Mouse (Mus musculus) hindbrain, embryonic 16.5 days (tissue): ENCODE measurements around the gene Afp. TPM values are rescaled to one million over a fixed set of nuclear protein-coding genes. Genes with fewer than 3 reads are reported as not detected.

Experiments used
- ATAC-seq: fragments of 200-750 bp; cut with Nextera tagmentation; 2 replicates; pipeline ENCODE4 v1.8.0; 2017; ENCODE audit warnings: moderate TSS enrichment, moderate library complexity
- H3K27ac ChIP-seq: fragments of 300-500 bp; sonication (generic); 2 replicates; pipeline ENCODE4 v1.5.1; 2014; ENCODE audit warnings: low read depth, mild to moderate bottlenecking, control low read depth, low read length, moderate library complexity
- H3K27me3 ChIP-seq: fragments of 300-500 bp; sonication (generic); replicated peaks from 2 replicates; pipeline ENCODE4 v1.6.1; 2014; ENCODE audit warnings: low read length; ENCODE audit not compliant: control insufficient read depth, insufficient read depth
- H3K36me3 ChIP-seq: fragments of 300-500 bp; sonication (generic); 2 replicates; pipeline ENCODE4 v1.6.1; 2014; ENCODE audit warnings: mild to moderate bottlenecking, low read length, moderate library complexity, mixed read lengths; ENCODE audit not compliant: control insufficient read depth, insufficient read depth
- H3K4me1 ChIP-seq: fragments of 300-500 bp; sonication (generic); 2 replicates; pipeline ENCODE4 v1.6.1; 2014; ENCODE audit warnings: low read depth, low read length; ENCODE audit not compliant: control insufficient read depth, insufficient read depth
- H3K4me2 ChIP-seq: fragments of 300-500 bp; sonication (generic); 2 replicates; pipeline ENCODE4 v1.6.1; 2014; ENCODE audit warnings: mild to moderate bottlenecking, low read length, control low read depth, moderate library complexity
- H3K4me3 ChIP-seq: fragments of 300-500 bp; sonication (generic); 2 replicates; pipeline ENCODE4 v1.5.1; 2014; ENCODE audit warnings: mild to moderate bottlenecking, low read length, control low read depth, moderate library complexity
- H3K9ac ChIP-seq: fragments of 300-500 bp; sonication (generic); 2 replicates; pipeline ENCODE4 v1.6.1; 2014; ENCODE audit warnings: low read depth, mild to moderate bottlenecking, control low read depth, low read length, moderate library complexity
- H3K9me3 ChIP-seq: fragments of 300-500 bp; sonication (generic); 2 replicates; pipeline ENCODE4 v1.6.1; 2014; ENCODE audit warnings: mild to moderate bottlenecking, low read length, moderate library complexity; ENCODE audit not compliant: control insufficient read depth
- WGBS: fragments of 180-500 bp; shearing (Covaris S2); extraction: QIAGEN DNeasy Blood & Tissue Kit; methylation state at CpG from one replicate; pipeline ENCODE4 v1.1.7; 2014; 5-methylcytosine and 5-hydroxymethylcytosine counted together
- polyA plus RNA-seq: library from polyadenylated mRNA; unstranded; fragments of >200 nt; fragmentation: Nextera tagmentation; extraction: Ambion mirVana; gene quantifications from 2 replicates; pipeline ENCODE4 v1.2.1, GENCODE M21; 2015

The Afp gene
- polyA plus RNA-seq, result 0.50 and 0.74 TPM in 2 replicates

DNA sequence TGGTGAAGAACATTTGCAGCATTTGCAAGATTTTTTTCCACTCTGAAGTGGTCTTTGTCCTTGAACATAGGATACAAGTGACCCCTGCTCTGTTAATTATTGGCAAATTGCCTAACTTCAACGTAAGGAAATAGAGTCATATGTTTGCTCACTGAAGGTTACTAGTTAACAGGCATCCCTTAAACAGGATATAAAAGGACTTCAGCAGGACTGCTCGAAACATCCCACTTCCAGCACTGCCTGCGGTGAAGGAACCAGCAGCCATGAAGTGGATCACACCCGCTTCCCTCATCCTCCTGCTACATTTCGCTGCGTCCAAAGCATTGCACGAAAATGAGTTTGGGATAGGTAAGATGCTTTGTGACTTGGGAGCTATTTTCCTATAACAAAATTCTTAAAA is at the start of gene Afp:
Gene Afp, plus strand, starts transcription at position 220 of the 400 bp plus-strand sequence.
- no peak for ATAC-seq
- H3K4me2 ChIP-seq, result no peak within 1 kb of the TSS
- no peak within 1 kb of the TSS for H3K27ac ChIP-seq
- H3K27me3 ChIP-seq, result no peaks in the 10 kb centered on the region
- no peak within 1 kb of the TSS for H3K9ac ChIP-seq
- no peak within 1 kb of the TSS for H3K4me3 ChIP-seq
- WGBS, result 82% methylated on average over 7 of the region's 7 CpGs
- H3K36me3 ChIP-seq, result no peaks in the 10 kb centered on the region
- H3K9me3 ChIP-seq, result no peaks in the 10 kb centered on the region
- H3K4me1 ChIP-seq, result no peaks in the 10 kb centered on the region

DNA sequence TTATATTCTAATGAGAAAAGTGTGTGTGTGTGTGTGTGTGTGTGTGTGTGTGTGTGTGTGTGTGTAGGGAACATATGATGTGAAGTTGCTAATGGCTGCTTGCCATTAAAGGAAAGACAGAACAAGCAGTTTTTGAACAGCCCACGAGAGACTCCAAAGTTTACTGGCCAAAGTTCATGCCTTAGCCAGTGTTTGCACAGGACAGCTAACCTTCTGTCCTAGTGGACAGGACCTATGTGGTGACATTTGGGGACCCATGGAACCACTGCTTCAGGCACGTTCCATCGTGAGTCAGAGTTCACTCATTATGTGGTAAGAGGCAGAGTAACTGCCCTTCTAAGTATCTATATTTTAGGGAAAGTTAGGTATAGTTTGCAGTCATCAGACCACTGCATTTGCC is 43.0 kb upstream of the Afp start:
- WGBS, result 80% methylated on average over 3 of the region's 3 CpGs
- no peaks in the 10 kb centered on the region for H3K4me1 ChIP-seq
- H3K9me3 ChIP-seq, result no peaks in the 10 kb centered on the region
- H3K4me2 ChIP-seq, result no peak overlapping the region
- no peaks in the 10 kb centered on the region for H3K27me3 ChIP-seq
- no peak overlapping the region for H3K27ac ChIP-seq
- H3K4me3 ChIP-seq, result no peak overlapping the region
- no peaks in the 10 kb centered on the region for H3K36me3 ChIP-seq
- no peak for ATAC-seq
- no peak overlapping the region for H3K9ac ChIP-seq

DNA sequence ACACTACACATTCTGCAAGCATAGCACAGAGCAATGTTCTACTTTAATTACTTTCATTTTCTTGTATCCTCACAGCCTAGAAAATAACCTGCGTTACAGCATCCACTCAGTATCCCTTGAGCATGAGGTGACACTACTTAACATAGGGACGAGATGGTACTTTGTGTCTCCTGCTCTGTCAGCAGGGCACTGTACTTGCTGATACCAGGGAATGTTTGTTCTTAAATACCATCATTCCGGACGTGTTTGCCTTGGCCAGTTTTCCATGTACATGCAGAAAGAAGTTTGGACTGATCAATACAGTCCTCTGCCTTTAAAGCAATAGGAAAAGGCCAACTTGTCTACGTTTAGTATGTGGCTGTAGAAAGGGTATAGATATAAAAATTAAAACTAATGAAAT is 40.6 kb upstream of the Afp start:
- H3K36me3 ChIP-seq, result no peaks in the 10 kb centered on the region
- ATAC-seq, result no peak
- no peak overlapping the region for H3K4me3 ChIP-seq
- H3K9ac ChIP-seq, result no peak overlapping the region
- no peak overlapping the region for H3K27ac ChIP-seq
- H3K27me3 ChIP-seq, result no peaks in the 10 kb centered on the region
- 86% methylated on average over 5 of the region's 5 CpGs for WGBS
- H3K4me2 ChIP-seq, result no peak overlapping the region
- H3K9me3 ChIP-seq, result no peaks in the 10 kb centered on the region
- no peaks in the 10 kb centered on the region for H3K4me1 ChIP-seq

DNA sequence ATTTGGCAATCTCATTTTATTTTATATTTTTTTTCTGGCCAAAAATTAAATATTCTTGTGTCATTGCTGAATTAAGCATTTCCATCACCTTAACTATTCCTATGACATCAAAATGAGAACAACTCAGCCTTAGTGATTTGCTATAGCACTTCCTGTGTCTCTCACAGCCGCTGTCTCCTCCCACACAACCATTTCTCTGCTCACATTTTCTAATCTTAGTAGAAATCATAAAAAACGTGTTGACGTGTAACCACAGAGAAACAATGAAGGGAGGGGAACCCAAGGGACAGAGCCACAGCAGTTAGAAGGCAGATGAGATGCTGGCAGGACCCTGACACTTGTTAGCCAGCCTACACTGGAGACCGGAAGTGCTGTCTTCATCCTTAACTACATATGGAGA is 37.8 kb upstream of the Afp start:
- Histone ChIP-seq H3K36me3 (no peaks in the 10 kb centered on the region), H3K4me3 (no peak overlapping the region), H3K27ac (no peak overlapping the region), H3K9me3 (no peaks in the 10 kb centered on the region), H3K27me3 (no peaks in the 10 kb centered on the region), H3K4me1 (no peaks in the 10 kb centered on the region), H3K4me2 (no peak overlapping the region), H3K9ac (no peak overlapping the region)
- 79% methylated on average over 4 of the region's 4 CpGs for WGBS
- ATAC-seq, result no peak

DNA sequence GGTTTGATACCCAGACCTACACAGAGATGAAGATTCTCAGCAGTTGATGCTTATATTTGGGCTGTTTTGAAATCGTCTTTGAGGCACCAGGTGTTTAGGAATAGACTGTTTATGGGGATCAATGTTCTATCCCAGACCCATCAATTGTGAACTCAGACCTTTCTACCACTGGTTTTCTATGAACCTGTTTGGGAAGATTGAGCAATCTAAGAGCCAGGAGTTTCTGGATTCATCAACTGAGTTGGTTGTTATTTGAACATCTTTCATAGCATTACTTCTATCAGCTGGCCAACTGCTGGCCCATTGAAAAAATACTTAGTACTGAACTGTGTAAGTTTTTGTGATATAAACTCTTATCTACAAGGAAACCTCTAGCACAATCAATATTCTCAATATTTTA is 33.3 kb upstream of the Afp start:
- Histone ChIP-seq H3K4me2 (no peak overlapping the region), H3K36me3 (no peaks in the 10 kb centered on the region), H3K9ac (no peak overlapping the region), H3K27ac (no peak overlapping the region), H3K4me1 (no peaks in the 10 kb centered on the region), H3K27me3 (no peaks in the 10 kb centered on the region), H3K4me3 (no peak overlapping the region), H3K9me3 (no peaks in the 10 kb centered on the region)
- ATAC-seq, result no peak
- 87% methylated on average over 1 of the region's 1 CpGs for WGBS

DNA sequence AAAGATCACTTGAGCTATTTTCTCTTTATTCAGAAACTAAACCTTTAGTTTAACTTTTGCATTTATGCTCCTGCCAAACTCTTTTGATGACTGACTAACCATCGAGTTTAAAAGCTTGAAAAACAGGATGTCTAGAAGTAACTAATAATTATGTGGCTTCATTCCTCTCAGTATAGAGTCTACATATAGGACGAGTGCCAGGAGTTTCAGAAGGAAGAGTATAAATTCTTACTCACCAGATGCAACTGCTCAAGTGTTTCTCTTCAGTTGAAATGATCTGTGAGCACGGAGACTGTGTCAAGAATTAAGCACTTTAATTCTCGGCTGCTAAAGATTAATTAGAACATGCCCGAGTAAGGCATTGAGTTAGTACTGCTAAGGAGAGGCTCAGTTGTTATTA is 31.8 kb upstream of the Afp start:
- H3K4me1 ChIP-seq, result no peaks in the 10 kb centered on the region
- no peak overlapping the region for H3K9ac ChIP-seq
- WGBS, result 86% methylated on average over 5 of the region's 5 CpGs
- H3K4me3 ChIP-seq, result no peak overlapping the region
- no peaks in the 10 kb centered on the region for H3K27me3 ChIP-seq
- no peaks in the 10 kb centered on the region for H3K36me3 ChIP-seq
- ATAC-seq, result no peak
- no peak overlapping the region for H3K4me2 ChIP-seq
- no peak overlapping the region for H3K27ac ChIP-seq
- no peaks in the 10 kb centered on the region for H3K9me3 ChIP-seq

DNA sequence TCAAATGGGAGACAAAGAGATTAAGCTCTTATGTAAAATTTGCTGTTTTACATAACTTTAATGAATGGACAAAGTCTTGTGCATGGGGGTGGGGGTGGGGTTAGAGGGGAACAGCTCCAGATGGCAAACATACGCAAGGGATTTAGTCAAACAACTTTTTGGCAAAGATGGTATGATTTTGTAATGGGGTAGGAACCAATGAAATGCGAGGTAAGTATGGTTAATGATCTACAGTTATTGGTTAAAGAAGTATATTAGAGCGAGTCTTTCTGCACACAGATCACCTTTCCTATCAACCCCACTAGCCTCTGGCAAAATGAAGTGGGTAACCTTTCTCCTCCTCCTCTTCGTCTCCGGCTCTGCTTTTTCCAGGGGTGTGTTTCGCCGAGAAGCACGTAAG is 29.9 kb upstream of the Afp start, which contains the start of gene Alb:
Gene Alb, plus strand, starts transcription at position 279 of the 400 bp plus-strand sequence.
- H3K36me3 ChIP-seq, result no peaks in the 10 kb centered on the region
- no peak within 1 kb of the TSS for H3K27ac ChIP-seq
- no peaks in the 10 kb centered on the region for H3K9me3 ChIP-seq
- H3K27me3 ChIP-seq, result no peaks in the 10 kb centered on the region
- no peak for ATAC-seq
- H3K4me1 ChIP-seq, result no peaks in the 10 kb centered on the region
- no peak within 1 kb of the TSS for H3K4me3 ChIP-seq
- H3K4me2 ChIP-seq, result no peak within 1 kb of the TSS
- 93% methylated on average over 8 of the region's 8 CpGs for WGBS
- no peak within 1 kb of the TSS for H3K9ac ChIP-seq

DNA sequence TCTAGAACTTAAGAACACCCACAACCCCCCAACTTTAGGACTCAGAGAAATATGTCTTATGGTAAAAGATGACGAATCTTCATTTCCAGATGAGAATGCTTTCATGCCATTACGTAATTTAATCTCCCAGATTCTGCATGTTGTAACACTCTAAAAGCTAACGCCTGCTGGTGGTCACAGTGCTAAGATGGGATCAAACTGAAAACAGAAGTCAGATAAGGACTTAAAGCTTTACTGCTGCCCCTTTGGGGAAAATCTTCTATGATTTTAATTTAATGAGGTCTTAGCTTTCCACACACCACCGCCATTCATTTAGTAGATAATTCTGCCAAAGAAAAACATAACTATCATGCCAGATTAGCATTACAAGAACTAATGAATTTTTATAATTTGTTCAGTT is 23.7 kb upstream of the Afp start:
- Histone ChIP-seq H3K4me3 (no peak overlapping the region), H3K9me3 (no peaks in the 10 kb centered on the region), H3K4me1 (no peaks in the 10 kb centered on the region), H3K27me3 (no peaks in the 10 kb centered on the region), H3K4me2 (no peak overlapping the region), H3K27ac (no peak overlapping the region), H3K36me3 (no peaks in the 10 kb centered on the region), H3K9ac (no peak overlapping the region)
- WGBS, result 79% methylated on average over 4 of the region's 4 CpGs
- no peak for ATAC-seq

DNA sequence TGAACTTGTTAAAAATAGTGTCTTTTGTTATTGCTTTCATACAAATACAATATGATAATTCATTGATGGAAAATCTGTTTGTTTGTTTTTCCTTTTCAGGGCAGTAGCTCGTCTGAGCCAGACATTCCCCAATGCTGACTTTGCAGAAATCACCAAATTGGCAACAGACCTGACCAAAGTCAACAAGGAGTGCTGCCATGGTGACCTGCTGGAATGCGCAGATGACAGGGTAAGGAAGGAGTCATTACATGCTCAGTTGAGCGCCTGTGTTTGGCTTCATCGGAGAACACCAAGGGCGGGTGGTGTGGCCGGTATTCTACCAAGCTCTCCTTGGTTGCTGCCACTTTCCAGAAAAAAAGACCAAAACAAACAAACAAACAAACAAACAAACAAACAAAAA is 23.3 kb upstream of the Afp start:
- no peak for ATAC-seq
- Histone ChIP-seq H3K9ac (no peak overlapping the region), H3K4me3 (no peak overlapping the region), H3K4me2 (no peak overlapping the region), H3K4me1 (no peaks in the 10 kb centered on the region), H3K27me3 (no peaks in the 10 kb centered on the region), H3K9me3 (no peaks in the 10 kb centered on the region), H3K36me3 (no peaks in the 10 kb centered on the region), H3K27ac (no peak overlapping the region)
- 9% methylated on average over 6 of the region's 6 CpGs for WGBS

DNA sequence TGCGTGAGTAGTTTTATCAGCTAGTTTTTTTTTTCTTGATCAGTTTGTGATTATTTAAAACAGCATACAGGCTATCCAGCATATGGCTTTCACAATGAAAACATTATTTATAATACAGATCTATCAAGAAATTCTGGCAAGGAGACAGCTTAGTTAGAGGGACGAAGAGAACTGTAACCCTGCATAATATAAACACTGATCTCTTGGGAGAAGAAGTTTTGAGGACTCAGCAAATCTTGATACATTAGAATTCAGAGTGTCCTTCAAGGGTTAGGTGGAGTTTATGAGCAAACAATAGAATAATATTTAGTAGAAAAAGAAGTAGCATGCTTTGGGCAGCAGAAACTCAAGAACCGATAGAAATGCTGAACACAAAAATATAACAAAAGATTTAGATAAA is 19.7 kb upstream of the Afp start:
- Histone ChIP-seq H3K4me3 (no peak overlapping the region), H3K27me3 (no peaks in the 10 kb centered on the region), H3K9ac (no peak overlapping the region), H3K4me2 (no peak overlapping the region), H3K36me3 (no peaks in the 10 kb centered on the region), H3K4me1 (no peaks in the 10 kb centered on the region), H3K27ac (no peak overlapping the region), H3K9me3 (no peaks in the 10 kb centered on the region)
- 91% methylated on average over 3 of the region's 3 CpGs for WGBS
- ATAC-seq, result no peak
